8 mouse cellular contexts compared by ENCODE assay signal in genomic region chr2:93849505-93850089, GRCm38 (mm10). TPM values are rescaled to one million over a fixed set of nuclear protein-coding genes. Genes with fewer than 3 reads are reported as not detected.
A peak's percentile ranks its signal among the peaks of the same experiment; 100 is the strongest.
DNase-seq lines count a peak whose midpoint lies in the region; ATAC-seq and TF ChIP-seq lines count a peak whose summit lies in the region.

Gene Accs (minus strand): TSS chr2:93849943.

- peak within 1 kb of the TSS; percentile 76 for H3K27ac ChIP-seq in forebrain, postnatal 0 days (ENCODE audit: low read depth, low read length)
- peak within 1 kb of the TSS; percentile 88 for H3K27ac ChIP-seq in lung, embryonic 16.5 days (ENCODE audit: low read length)
- H3K27ac ChIP-seq in thymus, adult 2 months (ENCODE audit: control insufficient read depth, insufficient read depth, low read length): peak within 1 kb of the TSS; percentile 4

- peaks cover 2% of the 10 kb centered on the region; the same call in 1 of the 2 replicates for H3K36me3 ChIP-seq in forebrain, postnatal 0 days (ENCODE audit: insufficient read depth)
- no peaks in the 10 kb centered on the region for H3K36me3 ChIP-seq in lung, embryonic 16.5 days (ENCODE audit: control insufficient read depth, insufficient read depth, low read length)
- H3K36me3 ChIP-seq in thymus, adult 2 months (ENCODE audit: control insufficient read depth, insufficient read depth, low read length): 0 out of 2 replicates have a peak, but pooled peaks cover under 1% of the 10 kb centered on the region

- H3K9me3 ChIP-seq in forebrain, postnatal 0 days (ENCODE audit: low read length): no peaks in the 10 kb centered on the region
- no peaks in the 10 kb centered on the region for H3K9me3 ChIP-seq in lung, embryonic 16.5 days (ENCODE audit: control insufficient read depth, low read length)

- TF ChIP-seq POLR2A in thymus, adult 2 months (IDR thresholded peaks at IDR 0.05; ENCODE audit: control insufficient read depth, extremely low read depth, insufficient read depth, low read length, poor library complexity): no peak

- peak; percentile 66 for TF ChIP-seq CTCF in forebrain, postnatal 0 days (IDR thresholded peaks at IDR 0.05; ENCODE audit: low read depth)
- TF ChIP-seq CTCF in thymus, adult 2 months (IDR thresholded peaks at IDR 0.05; ENCODE audit: borderline replicate concordance, control insufficient read depth, extremely low read depth, insufficient read depth, low read length, poor library complexity): 0 out of 2 replicates have a peak, but pooled peaks have one; percentile 59

- peak within 1 kb of the TSS; percentile 52 for H3K4me3 ChIP-seq in forebrain, postnatal 0 days (ENCODE audit: low read depth, low read length)
- H3K4me3 ChIP-seq in lung, embryonic 16.5 days (ENCODE audit: low read length): peak within 1 kb of the TSS; percentile 70
- peak within 1 kb of the TSS; percentile 66 for H3K4me3 ChIP-seq in thymus, adult 2 months (ENCODE audit: control insufficient read depth, insufficient read depth, low read length)

- H3K4me1 ChIP-seq in forebrain, postnatal 0 days (ENCODE audit: insufficient read depth): peaks cover 9% of the 10 kb centered on the region
- peaks cover 11% of the 10 kb centered on the region for H3K4me1 ChIP-seq in lung, embryonic 16.5 days (replicated peaks; ENCODE audit: control insufficient read depth, insufficient read depth, low read length)
- H3K4me1 ChIP-seq in thymus, adult 2 months (replicated peaks; ENCODE audit: control insufficient read depth, insufficient read depth, low read length): peaks cover 7% of the 10 kb centered on the region; the same call in 1 of the 2 replicates

- DNase-seq in MEL-GATA-1-ER (ENCODE audit: extremely low read depth, low read depth): peak; percentile 88
- DNase-seq in cerebellum, adult 8-10 months: peak; percentile 64
- peak; percentile 75 for DNase-seq in forebrain, postnatal 0 days
- peak; percentile 77 for DNase-seq in layer of hippocampus, adult 9-11 months
- DNase-seq in ovary, adult 18-20 months (ENCODE audit: low spot score): peak; percentile 80
- peak; percentile 60 for DNase-seq in thymus, adult 2 months

- no peaks in the 10 kb centered on the region for H3K27me3 ChIP-seq in forebrain, postnatal 0 days (ENCODE audit: insufficient read depth, low read length)
- H3K27me3 ChIP-seq in lung, embryonic 16.5 days (ENCODE audit: control insufficient read depth, insufficient read depth, low read depth, low read length): no peaks in the 10 kb centered on the region
- no peaks in the 10 kb centered on the region for H3K27me3 ChIP-seq in thymus, adult 2 months (ENCODE audit: control insufficient read depth, insufficient read depth, low read length)

- peak; percentile 83 for ATAC-seq in forebrain, postnatal 0 days
- peak; percentile 78 to 79 for ATAC-seq in hematopoietic stem cell, adult 5-6 weeks (replicated peaks in 1 of 2; ENCODE audit: insufficient read depth in 1 of 2, low FRiP score in 2 of 2, low TSS enrichment in 1 of 2, low read depth in 1 of 2, poor library complexity in 2 of 2, severe bottlenecking in 2 of 2)
- ATAC-seq in lung, embryonic 16.5 days (ENCODE audit: low read depth): peak; percentile 94

- H3K9ac ChIP-seq in forebrain, postnatal 0 days: peak within 1 kb of the TSS; percentile 71
- peak within 1 kb of the TSS; percentile 88 for H3K9ac ChIP-seq in lung, embryonic 16.5 days (ENCODE audit: low read length)

- H3K4me2 ChIP-seq in forebrain, postnatal 0 days (ENCODE audit: low read depth): peak within 1 kb of the TSS; percentile 59
- peak within 1 kb of the TSS; percentile 91 for H3K4me2 ChIP-seq in lung, embryonic 16.5 days (ENCODE audit: low read depth, low read length)

- WGBS in forebrain, postnatal 0 days: 0% methylated on average over 28 of the region's 28 CpGs
- under 1% methylated on average over 28 of the region's 28 CpGs for WGBS in lung, embryonic 16.5 days
- under 1% methylated on average over 28 of the region's 28 CpGs for WGBS in thymus, adult 2 months

RNA-seq across cellular contexts. Expression of gene Accs, which starts in this region (rescaled TPM):
- 14.2 and 15.2 TPM in 2 replicates for total RNA-seq in forebrain, postnatal 0 days (2014; rRNA removed)
- polyA plus RNA-seq in forebrain, postnatal 0 days (2015; fragmentation: Nextera tagmentation; extraction: Ambion mirVana): 3.8 and 5.1 TPM in 2 replicates
- 17.6 and 36.4 TPM in 2 replicates for total RNA-seq in hematopoietic stem cell, adult 5-6 weeks (2017)
- 6.8 and 9.3 TPM in 2 replicates for polyA plus RNA-seq in lung, embryonic 16.5 days (2015; fragmentation: Nextera tagmentation; extraction: Ambion mirVana)
- polyA plus RNA-seq in thymus, adult 2 months (2012; rRNA removed): 30.3 and 30.4 TPM in 2 replicates

Comparison
In these comparisons a context has a peak if more than half of its experiments do, and no peak if none do; other contexts are left out.
1. Peak in every context shown above with its lines: DNase-seq, ATAC-seq, H3K4me3 ChIP-seq and H3K27ac ChIP-seq.
2. H3K27ac ChIP-seq: peak in every context shown above with its lines; median percentile 88 in lung, embryonic 16.5 days; 76 in forebrain, postnatal 0 days; 4 in thymus, adult 2 months.